Mouse (Mus musculus) hindbrain, embryonic 12.5 days (tissue): Measurements from ENCODE around the gene Gngt1. TPM values are rescaled to one million over a fixed set of nuclear protein-coding genes. Genes with fewer than 3 reads are reported as not detected.
A peak's percentile ranks its signal among the peaks of the same experiment; 100 is the strongest.

Source experiments
- ATAC-seq: fragments of 200-750 bp; cut with Nextera tagmentation; 2 replicates; pipeline ENCODE4 v1.8.0; 2017; ENCODE audit warnings: moderate TSS enrichment; ENCODE audit not compliant: low FRiP score
- H3K27ac ChIP-seq: fragments of 300-500 bp; sonication (generic); 2 replicates; pipeline ENCODE4 v1.5.1; 2016; ENCODE audit warnings: mild to moderate bottlenecking
- H3K27me3 ChIP-seq: fragments of 300-500 bp; sonication (generic); 2 replicates; pipeline ENCODE4 v1.6.1; 2016; ENCODE audit warnings: mild to moderate bottlenecking
- H3K36me3 ChIP-seq: fragments of 300-500 bp; sonication (generic); 2 replicates; pipeline ENCODE4 v1.6.1; 2016; ENCODE audit warnings: mild to moderate bottlenecking
- H3K4me1 ChIP-seq: fragments of 300-500 bp; sonication (generic); 2 replicates; pipeline ENCODE4 v1.6.1; 2016
- H3K4me2 ChIP-seq: fragments of 300-500 bp; sonication (generic); replicated peaks from 2 replicates; pipeline ENCODE4 v1.6.1; 2016; ENCODE audit warnings: mild to moderate bottlenecking
- H3K4me3 ChIP-seq: fragments of 300-500 bp; sonication (generic); 2 replicates; pipeline ENCODE4 v1.5.1; 2016; ENCODE audit warnings: mild to moderate bottlenecking
- H3K9ac ChIP-seq: fragments of 300-500 bp; sonication (generic); 2 replicates; pipeline ENCODE4 v1.6.1; 2016; ENCODE audit warnings: mild to moderate bottlenecking, moderate library complexity
- H3K9me3 ChIP-seq: fragments of 300-500 bp; sonication (generic); replicated peaks from 2 replicates; pipeline ENCODE4 v1.6.1; 2016; ENCODE audit warnings: mild to moderate bottlenecking
- WGBS: fragments of 180-500 bp; shearing (Covaris S2); methylation state at CpG from one replicate; pipeline ENCODE4 v1.1.7; 2016; 5-methylcytosine and 5-hydroxymethylcytosine counted together
- polyA plus RNA-seq: library from polyadenylated mRNA; unstranded; fragments of >200 nt; fragmentation: Nextera tagmentation; extraction: Ambion mirVana; gene quantifications from 2 replicates; pipeline ENCODE4 v1.2.1, GENCODE M21; 2016

The Gngt1 gene
- polyA plus RNA-seq: not detected in 2 replicates

DNA sequence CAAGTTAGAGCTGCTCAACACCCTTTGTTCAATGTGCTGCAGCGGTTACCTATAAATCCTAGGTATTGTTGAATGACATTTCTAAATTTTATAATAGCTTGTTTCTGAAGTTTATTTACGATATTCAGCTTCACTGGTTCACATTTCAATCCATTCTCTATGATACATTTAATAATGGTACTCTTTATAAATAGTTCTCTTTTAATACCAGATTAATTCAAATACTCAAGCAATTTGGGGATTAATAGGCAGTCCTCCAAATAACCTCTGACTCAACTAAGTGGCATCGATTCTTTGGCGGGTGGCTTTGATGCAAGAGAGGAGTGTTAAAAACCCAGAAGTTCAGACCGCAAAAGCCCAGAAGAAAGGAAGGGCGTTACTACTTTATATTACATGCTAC is at the start of gene Gngt1:
TSS of gene Gngt1 (plus strand) at position 301 of the 400 bp plus-strand sequence.
- H3K36me3 ChIP-seq: no peaks in the 10 kb centered on the region
- no peak for ATAC-seq
- no peaks in the 10 kb centered on the region for H3K4me1 ChIP-seq
- no peak within 1 kb of the TSS for H3K4me2 ChIP-seq
- whole genome bisulfite sequencing: 92% methylated on average over 6 of the region's 6 CpGs
- H3K9me3 ChIP-seq: no peaks in the 10 kb centered on the region
- H3K9ac ChIP-seq: no peak within 1 kb of the TSS
- no peak within 1 kb of the TSS for H3K4me3 ChIP-seq
- H3K27ac ChIP-seq: no peak within 1 kb of the TSS
- H3K27me3 ChIP-seq: no peaks in the 10 kb centered on the region

DNA sequence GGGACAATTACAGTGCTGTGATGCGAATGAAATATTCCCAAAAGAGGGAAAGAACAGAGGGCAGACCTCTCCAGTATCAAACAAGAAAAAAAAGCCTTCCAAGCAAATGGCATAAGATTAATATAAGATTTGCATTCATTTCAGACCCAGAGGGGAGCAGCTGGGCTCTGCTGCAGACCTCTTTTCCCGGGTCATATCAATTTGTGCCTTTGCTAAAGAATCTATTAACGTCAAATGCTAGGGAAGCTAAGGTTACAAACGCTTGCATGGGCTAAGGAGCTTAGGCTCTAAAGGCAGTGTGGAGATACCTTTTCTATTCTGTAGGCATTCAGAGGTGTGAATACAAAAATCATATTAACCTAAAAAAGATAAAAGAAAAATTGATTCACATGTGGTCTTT is 38.6 kb upstream of the Gngt1 start:
- Histone ChIP-seq H3K27me3 (no peaks in the 10 kb centered on the region), H3K27ac (no peak overlapping the region), H3K9me3 (no peaks in the 10 kb centered on the region), H3K4me1 (no peaks in the 10 kb centered on the region; the same call in none of the 2 replicates), H3K9ac (no peak overlapping the region), H3K4me3 (no peak overlapping the region), H3K4me2 (no peak overlapping the region), H3K36me3 (no peaks in the 10 kb centered on the region)
- ATAC-seq: 0 out of 2 replicates have a peak, but pooled peaks have one; percentile 67
- WGBS: 33% methylated on average over 4 of the region's 4 CpGs

DNA sequence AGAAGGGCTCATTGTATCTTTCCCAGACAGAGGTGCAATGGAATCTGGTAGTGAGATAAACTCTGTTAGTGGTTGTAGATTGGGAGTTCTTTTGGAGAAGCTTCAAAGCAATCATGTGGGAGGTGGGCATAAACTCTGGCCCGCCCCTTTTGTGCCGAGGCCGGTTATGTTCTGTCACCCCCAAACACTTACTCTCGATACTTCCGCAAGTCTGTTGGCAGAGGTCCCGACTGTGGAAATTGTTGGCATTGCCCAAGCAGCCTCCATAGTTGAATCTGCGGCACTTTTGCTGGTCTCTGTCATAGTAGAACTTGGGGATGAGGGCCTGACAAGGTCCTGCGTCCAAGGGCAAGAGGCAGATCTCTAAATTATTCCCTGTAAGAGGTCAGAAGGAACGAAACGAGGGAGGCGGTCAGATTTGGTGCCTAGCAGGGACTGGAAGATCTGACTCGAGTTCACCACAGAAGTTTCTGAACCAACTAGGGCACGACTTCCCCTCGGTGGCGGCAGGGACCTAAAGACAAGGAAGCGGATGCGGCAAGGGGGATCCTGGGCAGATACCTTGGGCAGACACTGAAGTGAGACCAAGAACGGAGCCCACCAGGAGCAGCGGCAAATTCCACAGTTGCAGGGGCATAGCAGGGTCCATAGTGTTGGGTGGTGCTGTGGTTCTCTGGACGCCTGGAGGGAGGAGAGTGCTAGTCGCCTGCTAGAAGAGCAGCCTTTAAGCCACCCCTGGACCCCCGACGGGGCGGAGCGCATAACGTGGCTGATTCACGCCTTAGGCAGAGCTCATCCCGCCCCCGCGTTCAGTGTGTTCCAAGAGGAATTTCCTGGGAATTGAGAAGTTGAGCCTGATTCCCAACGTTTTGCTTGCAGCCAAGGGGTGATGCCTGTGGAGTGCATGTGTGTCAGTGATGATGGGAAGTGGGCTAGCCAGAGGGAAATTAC is 25.6 kb upstream of the Gngt1 start:
- no peak overlapping the region for H3K27ac ChIP-seq
- 34% methylated on average over 31 of the region's 31 CpGs for WGBS
- H3K36me3 ChIP-seq: no peaks in the 10 kb centered on the region
- peak overlapping the region; percentile 6; the same call in 1 of the 2 replicates for H3K4me3 ChIP-seq
- no peaks in the 10 kb centered on the region for H3K9me3 ChIP-seq
- no peak for ATAC-seq
- H3K27me3 ChIP-seq: peaks cover 9% of the 10 kb centered on the region; the same call in 1 of the 2 replicates
- 0 out of 2 replicates have a peak, but pooled peaks cover 3% of the 10 kb centered on the region for H3K4me1 ChIP-seq
- no peak overlapping the region for H3K9ac ChIP-seq
- H3K4me2 ChIP-seq: peak overlapping the region; percentile 39

DNA sequence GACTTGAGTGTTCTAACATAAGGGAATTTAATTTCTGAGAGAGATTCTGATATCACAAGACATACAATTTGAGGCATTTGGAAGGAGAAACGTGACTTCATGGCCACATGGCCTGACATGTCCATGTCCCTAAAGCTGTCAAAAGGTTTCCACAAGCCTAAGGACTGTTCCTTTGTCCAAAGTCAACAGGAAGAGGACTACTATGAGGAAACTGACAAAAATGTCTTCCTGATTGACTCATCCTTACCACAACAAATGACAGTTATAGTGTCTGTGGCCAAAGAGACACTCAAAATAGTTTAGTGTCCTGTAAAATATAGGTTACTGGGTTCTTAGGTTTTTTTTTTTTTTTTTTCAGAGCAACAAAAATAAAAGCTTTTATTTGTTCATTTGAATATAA is 19.9 kb upstream of the Gngt1 start:
- H3K4me2 ChIP-seq: no peak overlapping the region
- no peaks in the 10 kb centered on the region for H3K4me1 ChIP-seq
- no peaks in the 10 kb centered on the region for H3K9me3 ChIP-seq
- H3K27me3 ChIP-seq: no peaks in the 10 kb centered on the region
- ATAC-seq: no peak
- no peak overlapping the region for H3K9ac ChIP-seq
- H3K27ac ChIP-seq: no peak overlapping the region
- no peaks in the 10 kb centered on the region for H3K36me3 ChIP-seq
- 88% methylated on average over 1 of the region's 1 CpGs for WGBS
- no peak overlapping the region for H3K4me3 ChIP-seq

DNA sequence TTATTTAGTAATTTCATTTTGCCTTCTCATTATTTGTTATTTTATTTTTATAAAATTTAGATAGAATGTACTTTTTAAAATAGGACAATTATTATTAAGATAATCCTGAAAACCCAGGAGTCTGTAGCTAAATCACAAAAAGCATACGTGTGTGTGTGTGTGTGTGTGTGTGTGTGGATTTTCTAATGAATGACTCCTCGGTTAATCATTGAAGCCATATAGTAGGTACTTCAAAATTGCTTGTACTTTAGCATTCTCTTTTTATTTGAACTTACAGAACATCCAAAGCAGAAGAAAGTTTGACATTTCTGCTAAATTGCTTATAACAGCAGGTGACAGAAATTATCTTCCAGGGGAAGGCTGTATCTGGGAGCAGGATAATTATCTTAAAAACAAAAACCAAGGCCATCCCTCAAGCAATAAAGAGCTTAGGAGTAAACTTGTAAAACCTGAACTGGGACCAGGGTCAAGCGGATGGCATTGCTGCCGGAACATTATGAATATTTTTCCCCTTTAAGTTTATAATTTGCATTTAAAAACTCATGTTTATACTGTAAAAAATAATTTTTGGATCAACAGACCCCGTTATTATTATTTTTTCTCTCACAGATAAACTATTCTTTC is 10.8 kb upstream of the Gngt1 start:
- H3K27me3 ChIP-seq: no peaks in the 10 kb centered on the region
- ATAC-seq: no peak
- no peaks in the 10 kb centered on the region for H3K36me3 ChIP-seq
- 92% methylated on average over 5 of the region's 5 CpGs for WGBS
- no peaks in the 10 kb centered on the region for H3K4me1 ChIP-seq
- no peak overlapping the region for H3K4me3 ChIP-seq
- H3K9ac ChIP-seq: no peak overlapping the region
- H3K4me2 ChIP-seq: no peak overlapping the region
- H3K27ac ChIP-seq: no peak overlapping the region
- no peaks in the 10 kb centered on the region for H3K9me3 ChIP-seq

DNA sequence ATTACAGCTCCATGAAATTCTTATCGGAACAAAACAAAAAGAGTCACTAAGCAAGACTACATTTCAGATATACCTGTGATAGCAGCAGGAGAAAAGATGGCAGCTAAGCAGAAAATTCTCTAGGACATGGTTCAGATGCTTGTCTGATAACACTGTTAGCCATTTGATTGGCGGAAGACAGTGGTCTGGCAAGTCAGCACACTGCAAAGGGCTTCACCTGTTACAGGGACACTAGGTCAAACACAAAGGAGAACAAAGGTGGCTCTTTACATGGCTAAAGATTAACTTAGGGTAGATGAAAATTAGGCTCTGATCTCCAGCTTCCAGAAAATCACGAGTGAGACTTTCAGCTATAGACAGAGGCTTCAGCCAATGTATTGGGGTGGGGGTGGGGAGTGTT is 4.8 kb upstream of the Gngt1 start, which contains the start of gene Tfpi2:
TSS of gene Tfpi2 (minus strand) at position 170 of the 400 bp plus-strand sequence.
- H3K4me2 ChIP-seq: no peak within 1 kb of the TSS
- H3K27ac ChIP-seq: no peak within 1 kb of the TSS
- H3K9me3 ChIP-seq: no peaks in the 10 kb centered on the region
- no peak within 1 kb of the TSS for H3K9ac ChIP-seq
- no peak within 1 kb of the TSS for H3K4me3 ChIP-seq
- ATAC-seq: no peak
- WGBS: 81% methylated on average over 3 of the region's 3 CpGs
- no peaks in the 10 kb centered on the region for H3K36me3 ChIP-seq
- no peaks in the 10 kb centered on the region for H3K27me3 ChIP-seq
- H3K4me1 ChIP-seq: no peaks in the 10 kb centered on the region

DNA sequence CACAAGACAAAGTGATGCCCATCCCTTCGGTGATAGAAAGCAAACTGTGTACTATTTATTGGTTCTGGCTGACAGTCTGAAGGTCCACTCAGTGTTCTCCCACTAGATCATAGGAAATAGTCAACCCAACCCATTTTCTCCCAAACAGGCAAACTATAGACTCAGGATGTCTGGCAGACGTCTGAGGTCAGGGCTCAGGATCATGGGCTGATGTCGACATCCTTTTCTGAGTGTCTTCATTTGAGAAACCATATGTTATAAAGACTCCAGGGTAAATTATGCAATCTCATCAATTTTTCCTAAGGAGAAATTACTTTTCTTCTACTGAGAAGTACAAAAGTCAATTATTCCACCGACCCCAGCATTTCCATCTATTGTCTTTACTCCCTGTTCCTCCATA is 4.5 kb downstream of the Gngt1 start:
- Histone ChIP-seq H3K4me2 (no peak overlapping the region), H3K36me3 (no peaks in the 10 kb centered on the region), H3K9me3 (no peaks in the 10 kb centered on the region), H3K27ac (no peak overlapping the region), H3K27me3 (no peaks in the 10 kb centered on the region), H3K4me3 (no peak overlapping the region), H3K9ac (no peak overlapping the region), H3K4me1 (no peaks in the 10 kb centered on the region)
- WGBS: 82% methylated on average over 4 of the region's 4 CpGs
- ATAC-seq: no peak

DNA sequence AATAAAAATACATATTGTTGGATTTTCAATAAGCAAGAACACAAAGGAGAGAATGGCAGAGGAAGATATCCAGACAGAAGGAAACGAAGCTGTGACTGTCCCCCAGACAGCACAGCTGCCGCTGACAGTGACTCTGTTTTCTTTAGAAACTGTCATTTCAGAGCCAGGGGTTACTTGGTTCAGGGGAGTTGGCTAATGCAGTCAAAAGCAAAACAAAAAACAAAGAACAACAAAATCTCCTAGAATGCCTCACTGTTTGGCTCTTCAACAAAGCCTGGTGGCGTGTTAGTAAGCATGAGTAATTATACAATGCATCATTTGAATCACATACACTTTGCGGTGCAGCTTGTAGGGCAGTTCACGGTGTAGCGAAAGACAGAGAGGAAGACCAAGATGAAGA is 5.7 kb downstream of the Gngt1 start:
- Histone ChIP-seq H3K27me3 (no peaks in the 10 kb centered on the region), H3K4me2 (no peak overlapping the region), H3K9ac (no peak overlapping the region), H3K4me1 (peaks cover 10% of the 10 kb centered on the region), H3K4me3 (no peak overlapping the region), H3K36me3 (no peaks in the 10 kb centered on the region), H3K9me3 (no peaks in the 10 kb centered on the region), H3K27ac (no peak overlapping the region)
- 54% methylated on average over 6 of the region's 6 CpGs for WGBS
- no peak for ATAC-seq

DNA sequence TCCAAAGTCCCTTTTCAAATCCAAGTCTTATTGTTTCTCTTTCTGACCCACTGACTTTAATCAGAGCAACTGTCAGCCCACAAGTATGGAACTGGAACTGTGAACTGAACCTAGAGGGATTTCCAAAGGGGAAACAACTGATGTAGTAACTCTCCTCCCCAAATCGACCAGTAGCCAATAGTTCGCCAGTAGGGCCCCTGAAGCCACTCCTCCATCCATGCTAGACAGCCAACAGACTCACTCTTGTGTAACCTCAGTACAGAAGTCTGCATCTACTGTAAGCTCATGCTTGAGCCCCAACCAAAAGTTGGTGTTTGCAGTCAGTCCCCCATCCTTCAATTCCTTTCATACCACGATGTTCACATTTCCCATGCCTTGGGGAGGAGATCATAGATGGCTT is 7.1 kb downstream of the Gngt1 start:
- H3K36me3 ChIP-seq: no peaks in the 10 kb centered on the region
- H3K9ac ChIP-seq: no peak overlapping the region
- no peak for ATAC-seq
- 82% methylated on average over 3 of the region's 3 CpGs for WGBS
- no peak overlapping the region for H3K27ac ChIP-seq
- no peaks in the 10 kb centered on the region for H3K27me3 ChIP-seq
- H3K4me1 ChIP-seq: peaks cover 10% of the 10 kb centered on the region
- H3K4me2 ChIP-seq: no peak overlapping the region
- no peaks in the 10 kb centered on the region for H3K9me3 ChIP-seq
- no peak overlapping the region for H3K4me3 ChIP-seq

DNA sequence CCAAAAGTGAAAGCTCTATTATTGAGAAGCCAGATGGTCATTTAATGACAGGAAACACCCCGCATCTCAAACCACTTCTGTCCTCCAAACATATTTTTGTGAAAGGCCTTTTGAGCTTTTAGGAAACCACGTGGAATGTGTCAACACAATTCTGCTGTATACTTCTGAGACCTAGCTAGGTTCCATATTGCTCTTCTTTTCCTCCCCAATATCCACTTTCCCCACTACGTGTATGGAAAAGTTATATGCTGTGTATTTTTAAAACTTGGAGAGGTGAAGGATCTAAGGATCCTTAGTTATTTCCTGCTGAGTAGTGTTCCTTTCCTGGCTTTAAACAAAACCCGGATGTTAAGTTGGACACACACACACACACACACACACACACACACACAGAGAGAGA is 9.9 kb downstream of the Gngt1 start:
- no peak overlapping the region for H3K4me3 ChIP-seq
- H3K27me3 ChIP-seq: no peaks in the 10 kb centered on the region
- WGBS: 59% methylated on average over 4 of the region's 4 CpGs
- peaks cover 10% of the 10 kb centered on the region for H3K4me1 ChIP-seq
- no peak for ATAC-seq
- H3K36me3 ChIP-seq: no peaks in the 10 kb centered on the region
- H3K4me2 ChIP-seq: peak overlapping the region; percentile 66
- no peak overlapping the region; the same call in 1 of the 2 replicates for H3K9ac ChIP-seq
- no peaks in the 10 kb centered on the region for H3K9me3 ChIP-seq
- H3K27ac ChIP-seq: no peak overlapping the region

DNA sequence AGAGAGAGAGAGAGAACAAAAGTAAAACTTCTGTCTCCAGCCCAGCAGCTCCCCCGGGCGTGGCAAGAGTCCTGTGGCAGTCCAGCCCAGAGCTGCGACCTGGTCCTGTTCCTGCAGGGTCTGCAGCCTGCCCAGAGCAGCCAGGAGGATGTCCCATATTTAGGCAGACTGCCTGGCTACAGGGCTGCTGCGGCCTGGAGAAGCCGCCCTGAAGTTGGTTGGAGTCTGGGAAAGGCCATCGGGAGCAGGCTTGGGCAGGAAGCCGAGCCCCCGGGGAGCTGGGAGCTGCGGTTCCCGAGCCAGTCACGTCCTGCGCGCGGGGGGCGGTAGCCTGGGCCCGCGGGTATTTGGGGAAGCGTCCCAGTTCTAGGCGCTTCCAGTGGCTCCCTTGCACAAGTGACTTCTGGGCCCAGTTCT is 10.3 kb downstream of the Gngt1 start, which contains the start of gene Gng11:
TSS of gene Gng11 (plus strand) at position 15 of the 417 bp plus-strand sequence.
- 5% methylated on average over 19 of the region's 19 CpGs for WGBS
- peaks cover 10% of the 10 kb centered on the region for H3K4me1 ChIP-seq
- H3K4me2 ChIP-seq: peak within 1 kb of the TSS; percentile 66
- peak within 1 kb of the TSS; percentile 37 for H3K4me3 ChIP-seq
- ATAC-seq: peak; percentile 65
- H3K27me3 ChIP-seq: no peaks in the 10 kb centered on the region
- no peaks in the 10 kb centered on the region for H3K9me3 ChIP-seq
- H3K9ac ChIP-seq: peak within 1 kb of the TSS; percentile 50
- no peaks in the 10 kb centered on the region for H3K36me3 ChIP-seq
- H3K27ac ChIP-seq: peak within 1 kb of the TSS; percentile 44

DNA sequence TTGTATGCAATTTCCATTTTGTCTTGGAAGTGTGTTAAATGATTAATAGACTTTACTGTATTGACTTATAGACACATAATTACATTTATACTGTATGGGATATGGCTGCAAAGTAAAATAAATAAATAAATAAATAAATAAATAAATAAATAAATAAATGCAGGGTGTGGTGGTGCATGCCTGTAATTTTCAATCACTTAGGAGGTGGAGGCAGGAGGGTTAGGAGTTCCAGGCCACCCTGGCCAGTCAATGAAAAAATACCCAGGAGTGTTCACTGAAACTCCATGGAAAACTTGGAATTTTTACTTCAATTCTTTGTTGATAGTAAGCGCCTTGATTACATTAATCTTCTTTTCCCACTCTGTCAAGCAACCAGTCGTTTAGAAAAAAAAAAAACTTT is 11.2 kb downstream of the Gngt1 start:
- Histone ChIP-seq H3K27ac (no peak overlapping the region), H3K27me3 (no peaks in the 10 kb centered on the region), H3K4me3 (no peak overlapping the region), H3K9me3 (no peaks in the 10 kb centered on the region), H3K9ac (no peak overlapping the region), H3K4me2 (no peak overlapping the region), H3K36me3 (no peaks in the 10 kb centered on the region), H3K4me1 (peaks cover 10% of the 10 kb centered on the region)
- 75% methylated on average over 2 of the region's 2 CpGs for WGBS
- no peak for ATAC-seq
